Mouse (Mus musculus): ENCODE data around the gene Pkd1l3. TPM values are rescaled to one million over a fixed set of nuclear protein-coding genes. Genes with fewer than 3 reads are reported as not detected.

The Pkd1l3 gene
- polyA plus RNA-seq, 1 experiment from 2014 or later: 3.4 TPM

DNA sequence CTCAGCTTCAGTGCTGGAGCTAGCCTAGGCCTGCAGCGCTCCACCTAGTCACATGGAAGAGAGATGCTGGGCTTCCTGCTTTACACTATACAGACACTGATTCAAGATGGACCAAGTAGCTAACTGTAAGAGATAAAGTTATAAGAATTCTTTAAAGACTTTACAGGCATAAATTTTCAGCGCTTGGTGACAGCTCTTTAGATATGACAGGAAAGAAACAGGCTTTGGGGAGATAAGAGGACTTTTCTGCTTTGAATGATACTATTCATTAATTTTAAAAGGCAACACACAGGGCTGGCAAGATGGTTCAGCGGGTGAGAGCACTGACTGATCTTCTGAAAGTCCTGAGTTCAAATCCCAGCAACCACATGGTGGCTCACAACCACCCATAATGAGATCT lies 84.2 kb downstream of the Pkd1l3 start:
- H3K27me3 ChIP-seq (replicated peaks; ENCODE audit: control insufficient read depth, insufficient read depth, low read length): no peaks in the 10 kb centered on the region
- DNase-seq (ENCODE audit: low spot score): no peak
- H3K9me3 ChIP-seq (ENCODE audit: control insufficient read depth, low read length): no peaks in the 10 kb centered on the region
- no peak overlapping the region for H3K4me2 ChIP-seq
- no peak for ATAC-seq (replicated peaks; ENCODE audit: low FRiP score)
- no peak overlapping the region for H3K9ac ChIP-seq (ENCODE audit: low read depth, low read length)
- H3K36me3 ChIP-seq (ENCODE audit: control insufficient read depth, insufficient read depth, low read length): no peaks in the 10 kb centered on the region
- H3K4me1 ChIP-seq (replicated peaks; ENCODE audit: control insufficient read depth, insufficient read depth, low read length): no peaks in the 10 kb centered on the region; the same call in 1 of the 2 replicates
- no peak overlapping the region for H3K27ac ChIP-seq (ENCODE audit: low read depth, low read length)
- WGBS: 72% methylated on average over 3 of the region's 3 CpGs
- H3K4me3 ChIP-seq (ENCODE audit: low read depth, low read length): no peak overlapping the region

DNA sequence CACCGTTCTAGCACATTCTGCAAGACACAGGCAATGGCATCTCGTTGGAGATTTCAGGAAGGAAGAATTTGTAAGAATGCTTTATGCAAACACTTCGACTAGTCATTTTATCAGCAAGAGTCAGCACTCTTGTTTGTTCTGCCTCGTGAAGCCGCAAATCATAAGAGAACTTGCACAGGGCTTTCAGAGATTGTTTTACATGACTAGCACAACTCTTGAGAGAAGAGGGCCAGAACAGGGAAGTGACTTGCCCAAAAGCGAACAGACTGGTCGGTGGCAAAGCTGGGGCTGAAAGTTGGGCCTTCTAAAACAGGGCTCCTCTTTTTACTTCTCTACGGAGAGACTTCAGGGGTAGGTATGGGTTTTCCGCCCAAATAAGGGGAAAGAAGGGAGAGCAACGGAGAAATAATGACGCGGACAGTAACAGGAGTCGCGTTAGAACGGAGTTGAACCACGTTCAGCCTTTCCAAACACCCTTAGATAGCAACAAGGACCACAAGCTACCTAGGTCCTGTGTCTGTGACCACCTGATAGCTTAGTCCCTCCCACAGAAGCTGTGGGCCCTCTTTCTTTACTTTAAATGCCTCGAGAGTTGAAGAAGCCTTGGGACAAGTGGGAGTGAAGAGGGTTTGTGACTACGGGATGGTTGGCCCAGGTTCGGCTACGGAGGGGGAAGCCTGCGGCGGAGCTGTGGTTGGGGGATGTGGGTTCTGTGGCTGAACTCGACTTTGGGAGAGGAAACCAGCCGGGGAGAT lies 90.4 kb downstream of the Pkd1l3 start:
- peak overlapping the region; percentile 87 for H3K4me2 ChIP-seq
- H3K4me1 ChIP-seq (replicated peaks; ENCODE audit: control insufficient read depth, insufficient read depth, low read length): peaks cover 13% of the 10 kb centered on the region
- H3K27ac ChIP-seq (ENCODE audit: low read depth, low read length): 0 out of 2 replicates have a peak overlapping the region, but pooled peaks have one; percentile 92
- H3K4me3 ChIP-seq (ENCODE audit: low read depth, low read length): peak overlapping the region; percentile 94
- no peaks in the 10 kb centered on the region for H3K27me3 ChIP-seq (replicated peaks; ENCODE audit: control insufficient read depth, insufficient read depth, low read length)
- peak overlapping the region; percentile 27; the same call in 1 of the 2 replicates for H3K9ac ChIP-seq (ENCODE audit: low read depth, low read length)
- 7% methylated on average over 24 of the region's 24 CpGs for WGBS
- peak; percentile 22 for ATAC-seq (replicated peaks; ENCODE audit: low FRiP score)
- H3K9me3 ChIP-seq (ENCODE audit: control insufficient read depth, low read length): no peaks in the 10 kb centered on the region
- peaks cover 13% of the 10 kb centered on the region for H3K36me3 ChIP-seq (ENCODE audit: control insufficient read depth, insufficient read depth, low read length)
- no peak for DNase-seq (ENCODE audit: low spot score)

DNA sequence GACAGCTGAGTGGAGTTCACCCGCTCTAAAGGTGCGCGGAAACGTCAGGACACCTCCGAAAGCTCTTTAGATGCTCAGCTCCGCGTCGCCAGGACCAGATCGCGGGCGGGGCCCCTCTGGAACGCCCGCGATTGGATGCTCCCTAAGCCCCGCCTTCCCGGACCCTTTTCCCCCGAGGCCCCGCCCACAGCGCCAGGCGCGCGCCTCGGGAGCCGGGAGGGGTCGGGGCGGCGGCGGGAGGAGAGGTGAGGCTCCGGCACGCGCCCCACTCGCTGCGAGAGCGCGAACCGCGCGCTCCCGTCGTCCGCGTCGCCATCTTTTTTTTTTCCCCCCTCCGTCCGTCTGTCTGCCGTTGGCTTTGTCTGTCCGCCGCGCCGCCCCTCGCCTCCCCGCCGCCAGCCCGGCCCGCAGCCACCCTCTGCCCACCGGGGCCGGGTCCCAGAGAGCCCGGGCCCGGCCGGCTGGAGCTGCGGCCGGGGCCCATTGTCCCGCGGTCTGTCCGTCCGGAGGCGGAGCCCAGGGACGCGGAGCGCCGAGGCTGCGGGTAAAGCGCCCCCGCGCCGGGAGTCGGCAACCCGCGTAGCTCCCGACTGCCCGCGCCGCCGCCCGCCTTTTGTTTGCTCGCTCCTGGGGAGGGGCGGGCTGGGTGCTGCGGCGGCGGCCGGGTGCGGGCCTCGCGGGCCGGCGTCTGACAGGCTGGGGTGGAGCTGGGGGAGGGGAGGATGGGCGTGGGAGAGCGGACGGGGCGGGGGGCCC lies 91.2 kb downstream of the Pkd1l3 start, which contains the start of gene Zfp821:
TSS of gene Zfp821 (plus strand) at position 227 of the 756 bp plus-strand sequence.
- WGBS: under 1% methylated on average over 70 of the region's 100 CpGs
- Histone ChIP-seq H3K27ac (ENCODE audit: low read depth, low read length) (peak within 1 kb of the TSS; percentile 92), H3K4me3 (ENCODE audit: low read depth, low read length) (peak within 1 kb of the TSS; percentile 94), H3K4me1 (replicated peaks; ENCODE audit: control insufficient read depth, insufficient read depth, low read length) (peaks cover 13% of the 10 kb centered on the region), H3K36me3 (ENCODE audit: control insufficient read depth, insufficient read depth, low read length) (peaks cover 13% of the 10 kb centered on the region), H3K9ac (ENCODE audit: low read depth, low read length) (peak within 1 kb of the TSS; percentile 96), H3K9me3 (ENCODE audit: control insufficient read depth, low read length) (no peaks in the 10 kb centered on the region), H3K27me3 (replicated peaks; ENCODE audit: control insufficient read depth, insufficient read depth, low read length) (no peaks in the 10 kb centered on the region), H3K4me2 (peak within 1 kb of the TSS; percentile 87)
- DNase-seq (ENCODE audit: low spot score) (peak; percentile 90), ATAC-seq (replicated peaks; ENCODE audit: low FRiP score) (peak; percentile 90)

DNA sequence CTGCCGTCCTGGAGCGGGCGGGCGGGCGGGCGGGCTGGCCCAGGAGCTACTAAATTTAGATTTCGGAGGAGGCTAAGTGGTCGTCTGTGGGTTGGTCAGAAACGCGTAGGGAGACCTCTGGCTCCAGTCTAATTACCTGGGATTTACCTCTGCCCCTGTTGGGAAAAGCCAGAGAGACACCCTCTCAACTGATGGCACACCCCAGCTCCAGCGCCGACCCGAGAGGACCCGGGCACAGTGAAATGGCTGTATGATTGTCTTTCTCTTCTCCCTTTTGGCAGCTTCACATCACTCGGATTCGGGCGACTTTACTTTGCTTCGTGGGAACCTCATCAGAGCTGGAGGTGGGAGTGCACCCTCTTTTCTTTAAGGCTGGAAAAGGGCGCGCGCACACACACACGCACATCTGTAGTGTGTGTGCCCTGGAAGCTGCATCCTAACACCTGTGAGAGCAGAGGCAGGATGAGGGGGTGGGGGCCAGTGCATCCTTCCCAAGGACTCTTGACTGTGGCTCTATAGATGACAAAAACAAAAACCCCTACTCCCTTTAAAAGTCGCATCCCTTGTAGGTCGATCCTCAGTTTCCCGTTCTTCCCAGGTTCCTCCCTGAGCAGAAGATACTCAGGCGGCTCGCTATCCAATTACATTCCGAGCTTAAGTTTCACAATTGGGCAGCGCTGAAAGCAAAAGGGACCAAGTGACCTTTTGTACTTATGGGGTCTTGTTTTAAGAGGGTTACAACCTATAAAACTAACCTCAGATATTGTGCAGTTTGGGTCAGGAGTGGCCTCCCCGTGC lies 92.0 kb downstream of the Pkd1l3 start:
- peak; percentile 36 for ATAC-seq (replicated peaks; ENCODE audit: low FRiP score)
- 3% methylated on average over 29 of the region's 30 CpGs for WGBS
- peaks cover 13% of the 10 kb centered on the region for H3K36me3 ChIP-seq (ENCODE audit: control insufficient read depth, insufficient read depth, low read length)
- peaks cover 13% of the 10 kb centered on the region for H3K4me1 ChIP-seq (replicated peaks; ENCODE audit: control insufficient read depth, insufficient read depth, low read length)
- H3K27ac ChIP-seq (ENCODE audit: low read depth, low read length): peak overlapping the region; percentile 92
- peak; percentile 39 for DNase-seq (ENCODE audit: low spot score)
- H3K4me2 ChIP-seq: peak overlapping the region; percentile 87
- peak overlapping the region; percentile 94 for H3K4me3 ChIP-seq (ENCODE audit: low read depth, low read length)
- peak overlapping the region; percentile 96 for H3K9ac ChIP-seq (ENCODE audit: low read depth, low read length)
- no peaks in the 10 kb centered on the region for H3K9me3 ChIP-seq (ENCODE audit: control insufficient read depth, low read length)
- H3K27me3 ChIP-seq (replicated peaks; ENCODE audit: control insufficient read depth, insufficient read depth, low read length): no peaks in the 10 kb centered on the region

DNA sequence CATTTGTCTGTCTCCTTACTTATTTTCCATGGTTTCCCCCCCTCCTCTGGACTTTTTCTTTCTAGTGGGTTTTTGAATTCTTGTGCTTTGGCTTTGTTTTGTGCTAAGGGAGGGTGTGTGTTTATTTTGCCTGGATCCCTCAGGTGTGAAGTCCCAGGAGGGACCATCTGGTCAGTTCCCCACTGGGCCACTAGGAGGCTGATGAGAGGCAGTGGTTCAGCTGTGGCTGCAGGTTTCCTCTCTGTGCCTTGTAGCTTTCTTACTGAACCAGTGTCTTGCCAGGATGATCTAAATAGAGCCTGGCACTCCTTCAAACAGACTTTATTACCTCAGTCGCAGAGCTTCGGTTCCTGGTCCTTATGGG lies 92.5 kb downstream of the Pkd1l3 start:
- peak; percentile 66 for DNase-seq (ENCODE audit: low spot score)
- no peaks in the 10 kb centered on the region for H3K9me3 ChIP-seq (ENCODE audit: control insufficient read depth, low read length)
- peak overlapping the region; percentile 94 for H3K4me3 ChIP-seq (ENCODE audit: low read depth, low read length)
- H3K27ac ChIP-seq (ENCODE audit: low read depth, low read length): no peak overlapping the region
- H3K27me3 ChIP-seq (replicated peaks; ENCODE audit: control insufficient read depth, insufficient read depth, low read length): no peaks in the 10 kb centered on the region
- peaks cover 13% of the 10 kb centered on the region for H3K36me3 ChIP-seq (ENCODE audit: control insufficient read depth, insufficient read depth, low read length)
- 33% methylated on average over 2 of the region's 2 CpGs for WGBS
- peak overlapping the region; percentile 87 for H3K4me2 ChIP-seq
- H3K4me1 ChIP-seq (replicated peaks; ENCODE audit: control insufficient read depth, insufficient read depth, low read length): peaks cover 13% of the 10 kb centered on the region
- no peak overlapping the region for H3K9ac ChIP-seq (ENCODE audit: low read depth, low read length)
- peak; percentile 48 for ATAC-seq (replicated peaks; ENCODE audit: low FRiP score)

DNA sequence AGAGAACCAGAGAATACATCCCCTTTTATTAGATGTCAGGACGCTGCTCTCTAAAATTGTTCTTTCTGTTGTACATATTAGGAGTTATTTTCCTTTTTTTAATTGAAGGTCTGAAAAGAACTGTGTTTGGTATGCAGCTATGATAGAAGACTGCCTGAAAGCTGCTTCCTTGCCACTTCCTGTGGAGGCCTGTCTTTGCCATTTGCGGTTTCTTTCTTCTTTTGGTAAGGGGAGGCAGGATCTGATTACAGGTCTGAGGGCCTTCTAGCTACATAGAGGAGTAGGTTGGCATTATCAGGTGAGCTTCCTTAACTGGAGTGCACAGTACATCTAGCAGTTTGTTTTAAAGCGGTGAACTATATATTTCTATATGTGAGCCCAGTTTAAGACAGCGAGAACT lies 93.6 kb downstream of the Pkd1l3 start:
- Histone ChIP-seq H3K36me3 (ENCODE audit: control insufficient read depth, insufficient read depth, low read length) (peaks cover 20% of the 10 kb centered on the region), H3K4me2 (no peak overlapping the region), H3K4me3 (ENCODE audit: low read depth, low read length) (no peak overlapping the region), H3K9me3 (ENCODE audit: control insufficient read depth, low read length) (no peaks in the 10 kb centered on the region), H3K27ac (ENCODE audit: low read depth, low read length) (no peak overlapping the region), H3K4me1 (replicated peaks; ENCODE audit: control insufficient read depth, insufficient read depth, low read length) (peaks cover 13% of the 10 kb centered on the region), H3K27me3 (replicated peaks; ENCODE audit: control insufficient read depth, insufficient read depth, low read length) (no peaks in the 10 kb centered on the region), H3K9ac (ENCODE audit: low read depth, low read length) (no peak overlapping the region)
- DNase-seq (ENCODE audit: low spot score) (no peak), ATAC-seq (replicated peaks; ENCODE audit: low FRiP score) (no peak)
- WGBS: 86% methylated on average over 4 of the region's 4 CpGs

DNA sequence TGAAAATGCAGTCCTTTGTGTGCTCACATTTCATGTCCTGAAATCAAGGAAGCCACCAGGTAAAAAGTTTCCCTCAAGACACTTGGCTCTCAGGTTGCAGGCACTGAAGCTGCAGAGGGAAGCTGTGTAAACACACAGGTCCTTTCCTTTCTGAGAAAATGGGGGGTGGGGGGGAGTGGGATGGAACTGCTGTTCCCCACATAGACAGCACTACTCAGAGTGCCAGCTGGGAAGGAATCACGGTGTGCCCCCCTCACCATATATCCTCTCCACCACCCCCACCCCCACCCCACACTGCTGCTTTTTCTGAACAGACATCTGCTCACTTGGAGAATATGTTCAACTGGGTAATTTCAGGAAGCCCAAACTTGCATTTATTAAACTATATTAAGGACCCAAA lies 98.2 kb downstream of the Pkd1l3 start:
- DNase-seq (ENCODE audit: low spot score) (no peak), ATAC-seq (replicated peaks; ENCODE audit: low FRiP score) (no peak)
- H3K27ac ChIP-seq (ENCODE audit: low read depth, low read length): no peak overlapping the region
- no peak overlapping the region for H3K4me2 ChIP-seq
- 92% methylated on average over 1 of the region's 1 CpGs for WGBS
- peaks cover 22% of the 10 kb centered on the region for H3K36me3 ChIP-seq (ENCODE audit: control insufficient read depth, insufficient read depth, low read length)
- H3K4me1 ChIP-seq (replicated peaks; ENCODE audit: control insufficient read depth, insufficient read depth, low read length): peaks cover 4% of the 10 kb centered on the region; the same call in 1 of the 2 replicates
- H3K9ac ChIP-seq (ENCODE audit: low read depth, low read length): no peak overlapping the region
- H3K27me3 ChIP-seq (replicated peaks; ENCODE audit: control insufficient read depth, insufficient read depth, low read length): no peaks in the 10 kb centered on the region
- no peaks in the 10 kb centered on the region for H3K9me3 ChIP-seq (ENCODE audit: control insufficient read depth, low read length)
- H3K4me3 ChIP-seq (ENCODE audit: low read depth, low read length): no peak overlapping the region

DNA sequence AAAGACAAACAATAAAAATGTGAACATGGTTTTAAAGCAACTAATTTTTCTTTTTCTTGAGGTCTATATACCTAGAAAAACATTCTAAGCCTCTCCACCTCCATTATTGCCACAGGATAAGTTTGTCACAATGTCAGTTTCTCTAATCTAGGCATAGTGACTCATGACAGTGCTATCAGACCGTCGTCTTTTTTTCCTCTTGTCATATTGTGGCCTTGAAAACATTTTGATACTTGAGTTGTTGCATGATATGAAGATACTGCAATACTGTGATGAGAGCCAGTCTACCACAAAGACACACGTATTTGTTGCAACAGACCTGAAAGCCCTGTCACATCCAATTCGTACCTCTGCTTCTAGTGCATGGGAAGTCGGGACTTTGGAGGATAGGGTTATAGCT lies 100.6 kb downstream of the Pkd1l3 start:
- 85% methylated on average over 5 of the region's 5 CpGs for WGBS
- H3K27ac ChIP-seq (ENCODE audit: low read depth, low read length): no peak overlapping the region
- ATAC-seq (replicated peaks; ENCODE audit: low FRiP score): no peak
- H3K9ac ChIP-seq (ENCODE audit: low read depth, low read length): no peak overlapping the region
- H3K4me1 ChIP-seq (replicated peaks; ENCODE audit: control insufficient read depth, insufficient read depth, low read length): no peaks in the 10 kb centered on the region
- H3K36me3 ChIP-seq (ENCODE audit: control insufficient read depth, insufficient read depth, low read length): peaks cover 15% of the 10 kb centered on the region
- no peaks in the 10 kb centered on the region for H3K27me3 ChIP-seq (replicated peaks; ENCODE audit: control insufficient read depth, insufficient read depth, low read length)
- no peak overlapping the region for H3K4me2 ChIP-seq
- H3K4me3 ChIP-seq (ENCODE audit: low read depth, low read length): no peak overlapping the region
- DNase-seq (ENCODE audit: low spot score): no peak
- no peaks in the 10 kb centered on the region for H3K9me3 ChIP-seq (ENCODE audit: control insufficient read depth, low read length)
